Mouse (Mus musculus): ENCODE results near the gene Gvin1.
"Not testable (repeated sequence)": the region's sequence is repeated elsewhere in the genome, so short reads cannot be mapped to it uniquely, and the experiment has no call there.

The Gvin1 gene

GRCm38 (mm10) chr7:106215177-106215576 lies at the start of gene Gvin1:
Gene Gvin1 (minus strand): TSS chr7:106215326.
- not testable (repeated sequence) for DNase-seq (ENCODE audit: low spot score)

GRCm38 (mm10) chr7:106251844-106252517 lies 36.9 kb upstream of the Gvin1 start:
- no peak for DNase-seq (ENCODE audit: low spot score)

GRCm38 (mm10) chr7:106248922-106249321 lies 33.8 kb upstream of the Gvin1 start:
- no peak for DNase-seq (ENCODE audit: low spot score)

- DNase-seq (ENCODE audit: low spot score) = no peak
Observed at GRCm38 (mm10) chr7:106248245-106248644, 33.1 kb upstream of the Gvin1 start.

GRCm38 (mm10) chr7:106245601-106246000 lies 30.5 kb upstream of the Gvin1 start:
- no peak for DNase-seq (ENCODE audit: low spot score)

GRCm38 (mm10) chr7:106240484-106241275 lies 25.6 kb upstream of the Gvin1 start:
- DNase-seq (ENCODE audit: low spot score) = not testable (repeated sequence)

GRCm38 (mm10) chr7:106237192-106237465 lies 22.0 kb upstream of the Gvin1 start:
- no peak for DNase-seq (ENCODE audit: low spot score)

- no peak for DNase-seq (ENCODE audit: low spot score)
Observed at GRCm38 (mm10) chr7:106236327-106237191, 21.4 kb upstream of the Gvin1 start.

- DNase-seq (ENCODE audit: low spot score) = no peak
Observed at GRCm38 (mm10) chr7:106235596-106235995, 20.5 kb upstream of the Gvin1 start.

GRCm38 (mm10) chr7:106215910-106216309 lies 784 bp upstream of the Gvin1 start:
- DNase-seq (ENCODE audit: low spot score) = not testable (repeated sequence)

- DNase-seq (ENCODE audit: low spot score) = not testable (repeated sequence)
Observed at GRCm38 (mm10) chr7:106213770-106214169, 1.4 kb downstream of the Gvin1 start.

GRCm38 (mm10) chr7:106206630-106207029 lies 8.5 kb downstream of the Gvin1 start:
- not testable (repeated sequence) for DNase-seq (ENCODE audit: low spot score)

- not testable (repeated sequence) for DNase-seq (ENCODE audit: low spot score)
Observed at GRCm38 (mm10) chr7:106177065-106177464, 38.1 kb downstream of the Gvin1 start.

GRCm38 (mm10) chr7:106145013-106145754 lies 69.9 kb downstream of the Gvin1 start:
- DNase-seq (ENCODE audit: low spot score) = not testable (repeated sequence)

- DNase-seq (ENCODE audit: low spot score) = not testable (repeated sequence)
Observed at GRCm38 (mm10) chr7:106141128-106141895, 73.8 kb downstream of the Gvin1 start.

GRCm38 (mm10) chr7:106117090-106117948 lies 97.8 kb downstream of the Gvin1 start:
- not testable (repeated sequence) for DNase-seq (ENCODE audit: low spot score)
